In genomic region chr11:106815331-106815730, GRCm38 (mm10) we compare ENCODE assay signal across 12 mouse cellular contexts.
"Had no signal": no experiment of that assay in that cellular context is flagged by ENCODE, and none has a peak within 500 bp of the region (broad histone marks: within the 10 kb centered on the region; RNA-seq: fewer than 3 reads in every experiment).

No protein-coding gene starts in this region.

- H3K9ac ChIP-seq: limb, embryonic 12.5 days; liver, embryonic 13.5 days; liver, postnatal 0 days; midbrain, embryonic 12.5 days; neural tube, embryonic 13.5 days had no signal

- H3K4me3 ChIP-seq: limb, embryonic 12.5 days; liver, embryonic 13.5 days; midbrain, embryonic 12.5 days; neural tube, embryonic 13.5 days had no signal

- DNase-seq: liver; liver, embryonic 13.5 days; liver, postnatal 0 days; retina, postnatal 1 day; right cerebral cortex, postnatal 4 days; spleen, adult 18-20 months; thymus, adult 18-20 months; thymus, postnatal 14 days had no signal

- ATAC-seq: liver, postnatal 0 days; midbrain, embryonic 16.5 days had no signal

- H3K4me2 ChIP-seq: limb, embryonic 12.5 days; liver, embryonic 13.5 days; midbrain, embryonic 12.5 days; neural tube, embryonic 13.5 days had no signal

- H3K27me3 ChIP-seq: limb, embryonic 12.5 days; liver, embryonic 13.5 days; midbrain, embryonic 12.5 days; neural tube, embryonic 13.5 days had no signal

- H3K4me1 ChIP-seq: liver, embryonic 13.5 days; midbrain, embryonic 12.5 days had no signal

- H3K27ac ChIP-seq: limb, embryonic 12.5 days; liver, embryonic 13.5 days; midbrain, embryonic 12.5 days; neural tube, embryonic 13.5 days had no signal

- H3K9me3 ChIP-seq: limb, embryonic 12.5 days; liver, embryonic 13.5 days; midbrain, embryonic 12.5 days; neural tube, embryonic 13.5 days had no signal
